Mouse (Mus musculus) testis, adult 2 months (tissue): ENCODE results near the gene Pin1. TPM values are rescaled to one million over a fixed set of nuclear protein-coding genes. Genes with fewer than 3 reads are reported as not detected.
"Not testable (repeated sequence)": the region's sequence is repeated elsewhere in the genome, so short reads cannot be mapped to it uniquely, and the experiment has no call there.

Experiments
- H3K27ac ChIP-seq: fragments of 200-500 bp; 2 replicates; pipeline ENCODE4 v1.5.1; 2012; ENCODE audit warnings: low read depth, low read length; ENCODE audit not compliant: control insufficient read depth, insufficient read depth
- H3K27me3 ChIP-seq: fragments of 200-500 bp; 2 replicates; pipeline ENCODE4 v1.6.1; 2012; ENCODE audit warnings: mild to moderate bottlenecking, low read length, moderate library complexity; ENCODE audit not compliant: control insufficient read depth, insufficient read depth
- H3K36me3 ChIP-seq: fragments of 200-500 bp; 2 replicates; pipeline ENCODE4 v1.6.1; 2012; ENCODE audit warnings: mild to moderate bottlenecking, low read length; ENCODE audit not compliant: control insufficient read depth, insufficient read depth
- H3K4me1 ChIP-seq: fragments of 200-500 bp; 2 replicates; pipeline ENCODE4 v1.6.1; 2012; ENCODE audit warnings: low read length; ENCODE audit not compliant: control insufficient read depth, insufficient read depth
- H3K4me3 ChIP-seq: fragments of 200-500 bp; 2 replicates; pipeline ENCODE4 v1.5.1; 2012; ENCODE audit warnings: low read depth, mild to moderate bottlenecking, low read length, moderate library complexity, mixed read lengths; ENCODE audit not compliant: control insufficient read depth
- CTCF ChIP-seq: fragments of 200-500 bp; IDR thresholded peaks from 2 replicates; pipeline ENCODE4 v1.5.1; 2012; ENCODE audit warnings: low read depth, mild to moderate bottlenecking, inconsistent platforms, low read length, moderate library complexity; ENCODE audit not compliant: control insufficient read depth, insufficient read depth, insufficient replicate concordance
- POLR2A ChIP-seq: fragments of 200-500 bp; IDR thresholded peaks from 2 replicates; pipeline ENCODE4 v1.6.1; 2012; ENCODE audit warnings: low read depth, mild to moderate bottlenecking, inconsistent platforms, low read length, moderate library complexity; ENCODE audit not compliant: control insufficient read depth
- polyA plus RNA-seq: library from polyadenylated mRNA; depleted of rRNA; stranded (reverse); fragments of >200 nt; gene quantifications from 2 replicates; pipeline ENCODE4 v1.2.3, GENCODE M21; 2012

The Pin1 gene
- polyA plus RNA-seq, 1 experiment = 17.7 TPM

DNA sequence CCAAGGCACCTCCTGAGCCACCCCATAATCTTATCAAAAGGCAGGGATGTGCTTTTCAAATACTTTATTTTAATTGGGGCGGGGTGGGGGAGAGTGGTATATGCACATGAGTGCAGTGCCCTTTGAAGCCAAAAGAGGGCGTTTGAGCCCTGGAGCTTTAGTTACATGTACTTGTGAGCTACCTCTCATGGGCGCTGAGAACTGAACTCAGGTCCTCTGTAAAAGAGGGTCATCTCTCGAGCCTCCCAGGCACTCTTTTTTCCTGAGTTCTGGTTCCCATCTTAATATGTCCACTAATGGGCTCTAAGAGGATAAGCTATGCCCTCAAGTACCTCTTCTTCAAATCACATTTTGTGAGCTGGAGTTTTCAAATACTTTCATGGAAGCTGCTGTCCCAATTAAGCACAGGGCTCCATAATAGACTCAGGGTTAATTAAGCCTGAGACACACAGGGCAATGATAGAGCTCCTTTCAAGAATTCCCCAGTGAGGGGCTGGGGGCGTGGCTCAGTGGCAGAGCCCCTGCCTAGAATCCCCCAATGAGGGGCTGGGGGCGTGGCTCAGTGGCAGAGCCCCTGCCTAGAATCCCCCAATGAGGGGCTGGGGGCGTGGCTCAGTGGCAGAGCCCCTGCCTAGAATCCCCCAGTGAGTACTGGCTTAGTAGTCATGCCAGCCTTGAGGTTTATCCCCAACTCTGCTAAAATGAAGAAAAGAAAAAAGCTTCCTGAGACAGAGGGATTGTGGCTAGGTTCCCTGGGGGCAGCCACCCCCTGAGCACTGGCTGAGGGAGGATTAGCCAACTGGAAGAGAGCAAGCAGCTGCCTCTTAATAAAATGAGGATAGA is 29.9 kb downstream of the Pin1 start:
- no peaks in the 10 kb centered on the region for H3K4me1 ChIP-seq
- H3K27me3 ChIP-seq = no peaks in the 10 kb centered on the region
- TF ChIP-seq POLR2A (no peak), CTCF (no peak)
- no peak overlapping the region for H3K4me3 ChIP-seq
- no peaks in the 10 kb centered on the region for H3K36me3 ChIP-seq
- H3K27ac ChIP-seq = no peak overlapping the region

DNA sequence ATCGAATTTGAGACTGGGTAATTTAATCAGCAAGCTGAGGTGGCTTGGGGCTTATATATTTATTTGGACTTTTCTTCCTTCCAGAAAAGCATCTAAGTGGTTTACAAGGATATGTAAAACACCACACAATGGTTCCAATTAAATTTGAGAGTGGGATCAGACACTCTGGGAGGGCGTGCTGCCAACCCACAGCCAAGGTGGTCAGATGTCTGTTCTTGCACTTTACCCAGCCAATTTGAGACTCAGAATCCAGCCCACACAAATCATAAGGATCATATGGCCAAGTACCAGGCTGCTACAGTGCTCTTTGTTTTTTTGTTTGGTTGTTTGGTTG is 30.5 kb downstream of the Pin1 start:
- H3K27ac ChIP-seq = no peak overlapping the region
- no peaks in the 10 kb centered on the region for H3K27me3 ChIP-seq
- TF ChIP-seq CTCF (no peak), POLR2A (no peak)
- H3K4me1 ChIP-seq = no peaks in the 10 kb centered on the region
- no peak overlapping the region for H3K4me3 ChIP-seq
- H3K36me3 ChIP-seq = no peaks in the 10 kb centered on the region

DNA sequence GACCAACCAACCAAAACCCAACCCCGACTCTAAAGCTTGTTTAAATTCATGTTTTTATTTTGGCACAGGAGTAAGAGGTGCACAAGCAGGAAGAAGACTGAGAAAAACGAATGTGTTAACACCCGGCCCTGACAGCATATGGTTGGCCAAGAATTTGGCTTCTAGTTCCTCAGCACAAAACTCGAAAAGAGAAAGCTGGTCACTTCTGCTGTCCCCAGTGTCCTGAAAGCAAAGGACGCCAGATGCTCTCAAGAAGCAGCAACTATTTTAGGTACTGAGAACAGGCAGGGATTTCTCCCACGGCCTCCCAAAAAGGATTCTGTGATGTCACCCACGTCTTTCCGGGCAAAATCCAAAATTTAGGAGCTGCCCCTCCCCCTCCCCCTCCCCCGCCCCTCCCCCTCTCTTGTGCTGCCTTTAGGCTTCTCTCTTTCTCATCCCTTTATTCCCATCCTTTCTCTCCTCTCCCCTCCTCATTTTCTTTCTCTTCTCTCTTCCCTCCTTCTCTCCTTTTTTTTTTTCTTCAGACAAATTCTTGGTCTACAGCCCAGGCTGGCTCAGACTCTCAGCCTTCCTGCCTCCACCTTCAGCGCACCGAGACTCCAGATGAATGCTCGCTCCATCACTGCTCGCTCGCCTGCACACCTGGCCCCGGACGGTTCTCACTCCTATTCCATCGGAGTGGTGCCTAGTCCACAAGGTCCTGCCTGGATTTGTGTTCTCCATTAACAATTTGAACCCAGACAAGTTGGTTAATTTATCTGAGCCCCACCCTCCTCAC is 33.4 kb downstream of the Pin1 start:
- H3K27me3 ChIP-seq = no peaks in the 10 kb centered on the region
- H3K27ac ChIP-seq = no peak overlapping the region
- H3K4me1 ChIP-seq = no peaks in the 10 kb centered on the region
- no peaks in the 10 kb centered on the region for H3K36me3 ChIP-seq
- H3K4me3 ChIP-seq = no peak overlapping the region
- TF ChIP-seq CTCF (no peak), POLR2A (no peak)

DNA sequence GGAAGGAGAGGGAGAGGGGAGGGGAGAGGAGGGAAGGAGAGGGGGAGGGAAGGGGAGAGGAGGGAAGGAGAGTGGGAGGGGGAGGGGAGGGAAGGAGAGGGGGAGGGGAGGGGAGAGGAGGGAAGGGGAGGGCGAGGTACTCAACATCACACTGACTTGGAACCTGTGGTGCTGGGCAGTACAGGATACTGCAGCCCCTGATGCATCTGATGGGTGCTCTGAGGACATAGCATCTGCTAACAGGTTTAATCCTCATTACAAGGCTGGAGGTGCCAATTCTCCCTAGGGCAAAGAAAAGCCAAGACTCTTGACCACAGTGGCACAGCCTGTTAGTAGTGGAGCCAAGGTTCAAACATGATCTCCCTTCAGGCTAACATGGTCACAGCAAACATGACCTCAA is 37.5 kb downstream of the Pin1 start:
- H3K27ac ChIP-seq = no peak overlapping the region
- no peak overlapping the region for H3K4me3 ChIP-seq

DNA sequence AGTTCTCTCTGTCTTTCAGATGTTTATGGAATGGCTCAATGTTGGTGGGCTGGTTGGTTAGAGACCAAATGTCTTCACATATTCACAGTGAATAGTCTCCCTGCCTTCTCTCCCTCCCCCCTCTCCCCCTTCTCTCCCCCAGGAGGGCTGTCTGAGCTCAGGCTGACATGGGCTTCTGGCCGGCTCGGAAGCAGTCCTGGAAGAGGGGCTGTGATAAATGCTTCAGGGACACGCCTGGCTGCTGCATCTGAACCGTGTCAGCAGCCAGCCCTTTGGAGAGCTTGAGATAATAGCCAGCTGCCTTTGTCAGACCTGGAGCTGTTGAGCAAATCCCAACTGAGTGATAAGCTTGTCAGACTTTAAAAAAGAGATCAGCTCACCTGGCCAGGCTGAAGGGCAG is 38.0 kb downstream of the Pin1 start:
- Histone ChIP-seq H3K4me1 (peaks cover 5% of the 10 kb centered on the region), H3K27ac (no peak overlapping the region), H3K36me3 (no peaks in the 10 kb centered on the region), H3K4me3 (no peak overlapping the region), H3K27me3 (no peaks in the 10 kb centered on the region)
- no peak for TF ChIP-seq CTCF
- no peak for TF ChIP-seq POLR2A

More for the DNA sequence above, 37.5 kb downstream of the Pin1 start:
- H3K4me1 ChIP-seq = no peaks in the 10 kb centered on the region
- TF ChIP-seq POLR2A (no peak), CTCF (no peak)
- H3K27me3 ChIP-seq = no peaks in the 10 kb centered on the region
- H3K36me3 ChIP-seq = no peaks in the 10 kb centered on the region

DNA sequence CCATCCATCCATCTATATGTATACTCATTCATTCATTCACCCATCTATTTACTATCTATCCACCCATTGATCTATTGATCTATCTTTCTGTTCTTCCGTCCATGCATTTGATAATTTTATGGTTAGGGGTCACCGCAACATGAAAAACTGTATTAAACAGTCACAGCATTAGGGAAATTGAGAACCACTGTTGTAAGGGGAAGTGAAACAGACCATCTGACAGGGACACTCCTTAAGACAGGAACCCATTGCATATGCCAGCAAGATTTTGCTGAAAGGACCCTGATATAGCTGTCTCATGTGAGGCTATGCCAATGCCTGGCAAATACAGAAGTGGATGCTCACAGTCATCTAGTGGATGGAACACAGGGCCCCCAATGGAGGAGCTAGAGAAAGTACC is 38.6 kb downstream of the Pin1 start:
- H3K27me3 ChIP-seq, H3K36me3 ChIP-seq, H3K4me1 ChIP-seq, H3K4me3 ChIP-seq, H3K27ac ChIP-seq: not testable (repeated sequence)

DNA sequence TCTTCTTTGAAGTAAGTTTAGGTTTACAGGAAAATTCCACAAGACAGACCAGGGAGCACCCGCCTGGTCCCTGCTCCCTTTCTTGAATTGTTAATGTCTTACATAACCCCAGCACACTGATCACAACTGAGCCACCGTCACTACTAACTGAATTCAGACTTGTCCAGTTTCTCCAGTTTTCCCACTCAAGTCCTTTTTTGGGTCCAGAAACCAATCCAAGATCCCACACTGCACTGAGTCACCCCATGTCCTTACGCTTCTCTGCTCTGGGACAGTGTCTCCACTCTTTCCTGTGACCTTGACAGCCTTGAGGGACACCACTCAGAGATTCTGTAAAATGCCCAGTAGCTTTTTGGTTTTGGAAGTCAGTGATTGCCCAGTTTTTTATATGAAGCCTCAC is 41.0 kb downstream of the Pin1 start:
- Histone ChIP-seq H3K27me3 (no peaks in the 10 kb centered on the region), H3K4me1 (peaks cover 7% of the 10 kb centered on the region), H3K36me3 (no peaks in the 10 kb centered on the region), H3K4me3 (no peak overlapping the region), H3K27ac (no peak overlapping the region)
- TF ChIP-seq CTCF (no peak), POLR2A (no peak)
